Mouse (Mus musculus) left cerebral cortex, postnatal 10 days (tissue): ENCODE measurements around the gene Barx2. TPM values are rescaled to one million over a fixed set of nuclear protein-coding genes. Genes with fewer than 3 reads are reported as not detected.
"Not testable (repeated sequence)": the region's sequence is repeated elsewhere in the genome, so short reads cannot be mapped to it uniquely, and the experiment has no call there.

Experiments used
- DNase-seq, 2 experiments: peaks; one replicate each; pipeline ENCODE4 v3.0.0; 2021 to 2022; ENCODE audit warnings: low spot score in 2 of 2, mixed read lengths in 1 of 2; ENCODE audit errors: extremely low spot score in 1 of 2
- intact Hi-C: fragments of 180-260 bp; cut with DNase I; formaldehyde crosslinking; loops from one replicate; pipeline ENCODE4 v1.15.1; 2025
- total RNA-seq, 2 experiments: library from RNA; stranded (reverse); gene quantifications; 2 replicates each; pipeline ENCODE4 v1.2.3; 2021

Barx2 gene
- total RNA-seq, result 1 to 10 TPM; 7.6 to 9.2 TPM

DNA sequence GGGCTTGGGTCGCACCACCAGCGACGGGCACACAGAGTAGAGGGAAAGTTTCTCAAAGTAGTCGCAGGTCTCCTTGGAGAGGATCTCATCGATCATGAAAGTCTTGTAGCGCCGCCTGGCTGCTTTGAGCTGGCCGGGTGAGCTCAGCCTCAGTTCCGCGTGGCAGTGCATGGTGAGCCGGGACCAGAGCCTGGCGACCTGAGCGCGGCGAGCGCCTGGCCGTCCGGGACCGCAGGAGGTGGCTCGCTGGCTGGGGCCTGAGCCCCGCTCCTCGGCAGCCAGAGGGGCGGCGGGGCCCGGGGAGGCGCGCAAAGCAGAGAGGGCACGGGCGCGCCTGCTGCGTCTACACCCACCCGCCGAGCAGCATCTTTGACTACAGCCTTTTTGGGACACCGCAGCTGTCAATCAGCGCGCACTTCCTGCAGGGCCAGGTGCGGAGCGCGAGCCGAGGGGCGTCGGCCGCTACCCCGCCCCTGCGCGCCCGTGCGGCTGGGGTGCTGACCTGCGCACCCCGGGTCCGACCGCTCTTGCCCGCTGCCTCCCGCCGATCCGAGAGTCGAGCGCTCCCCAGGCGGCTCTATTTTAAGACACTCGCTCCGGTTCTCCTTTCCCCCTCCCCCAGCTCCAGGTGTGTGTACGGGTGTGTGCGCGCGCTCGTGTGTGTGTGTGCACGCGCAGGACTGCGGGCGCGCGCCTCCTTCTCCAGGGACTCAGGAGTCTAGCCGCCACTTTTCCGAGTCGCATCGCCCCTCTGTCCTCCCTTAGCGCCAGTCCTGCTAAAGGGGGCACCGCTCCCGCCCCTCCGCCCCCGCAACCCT is at the start of gene Barx2:
Gene Barx2 (minus strand): TSS at position 542 of the 818 bp plus-strand sequence.
- DNase-seq, result peak; percentile 69 to 75
- intact Hi-C loops, result loop anchor here (5.0 to 10.0 kb wide), 3 partner anchors 51 to 336 kb away; no protein-coding TSS in a partner anchor

DNA sequence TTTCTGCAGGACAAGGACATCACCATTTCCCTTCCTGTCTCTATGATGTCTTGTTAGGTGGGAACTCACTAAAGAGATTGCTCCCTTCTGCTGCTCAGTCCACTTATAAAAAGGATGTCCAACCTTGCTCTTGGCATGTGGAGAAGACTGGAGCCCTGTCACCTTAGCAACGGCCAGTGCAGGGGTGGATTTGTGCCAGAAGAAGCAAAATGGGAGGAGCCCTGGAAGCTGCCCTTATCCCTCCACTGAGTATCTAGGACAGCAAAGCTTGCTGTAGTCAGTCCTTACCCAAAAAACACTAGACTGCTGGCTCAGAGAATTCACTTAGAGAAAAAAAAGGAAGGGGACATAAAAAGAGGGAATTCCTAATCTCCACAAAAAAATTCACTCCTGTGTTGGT is 49.0 kb upstream of the Barx2 start:
- intact Hi-C loops, result no loop called here
- peak in 1 of 2 experiments; percentile 40 for DNase-seq

DNA sequence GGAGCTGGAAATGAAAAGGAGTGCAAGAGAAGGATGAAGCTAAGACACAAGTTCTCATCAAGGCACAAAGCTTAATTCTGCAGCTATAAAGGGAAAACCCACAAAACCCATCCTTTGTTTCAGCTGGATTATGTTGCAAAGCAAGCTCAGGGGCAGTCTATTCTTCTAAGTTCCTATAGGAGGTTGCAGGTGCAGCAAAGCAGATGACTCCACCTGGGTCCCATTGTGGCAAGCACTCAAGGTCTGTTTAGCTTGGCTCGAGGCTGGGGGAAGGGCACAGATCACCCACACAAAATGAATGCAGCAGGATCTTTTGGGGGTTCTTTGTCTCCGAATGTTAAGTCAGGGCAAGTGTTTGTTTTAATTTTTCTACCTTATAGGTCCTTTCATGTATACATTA is 47.2 kb upstream of the Barx2 start:
- intact Hi-C loops, result no loop called here
- no peak for DNase-seq

DNA sequence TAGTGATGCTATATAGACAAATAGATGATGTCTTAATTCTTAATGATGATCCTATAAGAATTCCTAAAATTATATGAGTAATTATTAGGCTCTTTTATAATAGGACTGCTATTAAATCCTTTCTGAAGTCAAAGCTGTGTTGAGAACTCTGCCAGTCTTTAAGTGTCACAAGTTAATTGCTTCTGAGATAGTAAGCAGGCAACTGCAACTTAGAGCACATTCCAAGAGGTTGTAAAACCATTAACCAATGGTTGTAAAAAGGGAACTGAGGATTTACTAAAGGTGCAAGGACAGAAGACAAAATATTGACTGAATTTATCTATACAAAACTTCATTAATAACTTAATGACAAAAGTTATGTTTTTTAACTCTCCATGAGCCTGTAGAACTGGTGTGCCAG is 44.9 kb upstream of the Barx2 start:
- intact Hi-C loops, result no loop called here
- no peak for DNase-seq

DNA sequence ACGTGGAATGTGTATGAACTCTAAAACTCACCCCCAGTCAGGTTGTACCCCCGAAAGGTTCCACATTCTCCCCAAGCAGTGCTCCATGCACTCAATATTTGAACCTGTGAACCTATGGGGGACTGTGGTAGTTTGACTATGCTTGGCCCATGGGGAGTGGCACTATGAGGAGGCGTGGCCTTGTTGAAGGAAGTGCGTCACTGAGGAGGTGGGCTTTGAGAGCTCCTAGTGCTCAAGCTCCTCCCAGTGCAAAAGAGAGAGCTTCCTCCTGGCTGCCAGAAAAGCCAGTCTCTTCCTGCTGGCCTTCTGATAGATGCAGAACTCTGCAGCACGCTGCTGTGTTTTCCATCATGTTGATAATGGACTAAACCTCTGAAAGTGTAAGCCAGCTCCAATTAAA is 37.2 kb upstream of the Barx2 start:
- intact Hi-C loops, result no loop called here
- DNase-seq, result no peak

DNA sequence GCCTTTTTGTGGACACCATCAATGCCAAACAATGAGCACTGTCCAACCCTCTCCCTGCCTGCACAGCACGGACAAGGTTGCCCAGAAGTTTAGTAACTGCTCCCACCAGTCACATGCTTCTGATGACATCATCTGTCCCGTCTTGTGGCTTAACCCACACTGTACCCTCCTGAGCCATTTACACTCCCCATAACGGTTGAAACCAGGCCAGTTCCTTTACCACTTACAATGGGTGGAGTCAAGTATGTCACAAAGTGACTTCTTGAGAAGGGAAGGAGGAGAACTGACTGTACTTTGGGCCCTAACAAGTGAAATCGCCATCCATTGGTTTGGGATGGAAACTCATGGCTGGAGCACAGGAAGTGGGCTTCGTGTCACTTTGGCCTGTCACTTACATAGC is 35.8 kb upstream of the Barx2 start:
- DNase-seq, result no peak
- intact Hi-C loops, result loop anchor here (10.0 kb wide), 3 partner anchors 206 to 1146 kb away; partner anchors contain the start of gene Kcnj5

DNA sequence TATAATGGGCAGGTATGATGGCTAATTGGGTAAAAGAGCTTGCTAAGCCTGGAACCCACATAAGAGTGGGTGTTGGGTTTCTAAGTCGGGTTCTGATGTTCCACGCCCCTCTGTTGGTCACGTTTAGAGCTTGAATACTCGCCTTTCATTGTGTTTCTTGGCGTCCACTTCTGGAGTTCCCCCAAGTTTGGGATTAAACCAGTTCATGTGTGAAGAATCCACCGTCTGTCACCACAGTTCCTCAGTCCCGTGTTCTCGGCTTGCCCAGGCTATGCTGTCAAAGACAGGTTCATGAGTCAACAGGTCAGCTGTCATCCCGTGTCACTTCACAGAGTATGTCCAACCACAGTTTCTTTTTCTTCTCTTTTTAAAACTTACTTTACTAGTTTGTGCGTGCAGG is 33.8 kb upstream of the Barx2 start:
- DNase-seq, result no peak
- intact Hi-C loops, result loop anchor here (10.0 kb wide), 3 partner anchors 208 to 1148 kb away; partner anchors contain the start of gene Kcnj5

DNA sequence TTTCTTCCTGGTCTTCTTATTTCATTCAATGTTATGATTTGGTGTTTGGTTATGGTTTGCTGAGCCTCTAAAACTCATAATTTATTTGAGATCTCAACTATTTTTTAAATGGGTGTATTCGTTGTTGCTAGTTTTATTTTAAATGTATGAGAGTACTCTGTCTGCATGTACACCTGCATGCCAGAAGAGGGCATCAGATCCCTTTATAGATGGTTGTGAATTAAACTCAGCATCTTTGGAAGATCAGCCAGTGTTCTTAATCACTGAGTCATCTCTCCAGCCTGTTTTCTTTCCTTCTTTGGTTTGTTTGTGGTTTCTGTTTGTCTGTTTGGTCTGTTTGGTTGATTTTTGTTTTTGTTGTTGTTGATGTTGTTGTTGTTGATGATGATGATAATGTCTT is 29.1 kb upstream of the Barx2 start:
- intact Hi-C loops, result loop anchor here (10.0 kb wide), 3 partner anchors 212 to 1152 kb away; partner anchors contain the start of gene Kcnj5
- no peak for DNase-seq

DNA sequence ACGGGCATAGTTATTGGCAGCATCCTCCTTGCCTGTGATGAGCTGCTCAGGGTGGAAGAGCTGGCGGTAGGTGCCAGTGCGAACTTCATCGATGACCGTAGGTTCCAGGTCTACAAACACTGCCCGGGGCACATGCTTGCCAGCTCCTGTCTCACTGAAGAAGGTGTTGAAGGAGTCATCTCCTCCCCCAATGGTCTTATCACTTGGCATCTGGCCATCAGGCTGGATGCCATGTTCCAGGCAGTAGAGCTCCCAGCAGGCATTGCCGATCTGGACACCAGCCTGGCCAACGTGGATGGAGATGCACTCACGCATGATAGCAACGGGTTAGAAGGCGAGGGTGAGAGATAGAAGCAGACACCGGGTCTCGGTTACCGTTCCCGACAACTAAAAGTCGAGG is 23.2 kb upstream of the Barx2 start:
- intact Hi-C loops, DNase-seq: not testable (repeated sequence)

DNA sequence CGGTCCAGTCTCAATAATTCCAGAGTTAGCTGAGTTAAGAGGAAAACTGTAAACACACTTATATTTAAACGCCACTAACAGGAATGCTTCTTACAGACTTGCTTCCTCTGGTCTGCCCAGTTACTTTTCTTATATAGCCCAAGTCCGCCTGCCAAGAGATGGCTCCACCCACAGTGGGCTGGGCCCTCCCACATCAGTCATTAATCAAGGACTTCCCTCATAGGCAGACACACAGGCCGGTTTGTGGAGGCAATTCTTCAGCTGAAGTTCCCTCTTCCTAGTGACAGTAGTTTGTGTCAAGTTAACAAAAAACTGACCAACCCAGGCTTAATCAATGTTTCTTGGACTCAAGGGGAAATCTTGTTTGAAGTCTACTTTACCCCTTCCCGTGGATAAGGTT is 18.4 kb upstream of the Barx2 start:
- intact Hi-C loops, result no loop called here
- no peak for DNase-seq

DNA sequence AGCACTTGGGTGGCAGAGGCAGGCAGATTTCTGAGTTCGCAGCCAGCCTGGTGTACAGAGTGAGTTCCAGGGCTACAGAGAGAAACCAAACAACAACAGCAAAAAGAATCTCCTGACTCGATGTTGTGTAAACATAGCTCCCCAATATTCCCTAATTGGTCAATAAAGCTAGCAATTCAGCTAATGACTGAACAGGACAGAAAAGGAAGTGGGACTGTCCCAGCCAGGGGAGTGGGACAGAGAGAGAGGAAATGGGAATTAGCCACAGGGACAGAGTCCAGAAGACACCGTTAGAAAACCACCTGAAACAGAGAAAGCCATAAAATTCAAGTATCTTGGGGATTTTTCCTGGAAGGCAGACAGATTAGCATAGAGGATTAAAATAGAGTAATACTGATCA is 18.0 kb upstream of the Barx2 start:
- intact Hi-C loops, result no loop called here
- no peak for DNase-seq

DNA sequence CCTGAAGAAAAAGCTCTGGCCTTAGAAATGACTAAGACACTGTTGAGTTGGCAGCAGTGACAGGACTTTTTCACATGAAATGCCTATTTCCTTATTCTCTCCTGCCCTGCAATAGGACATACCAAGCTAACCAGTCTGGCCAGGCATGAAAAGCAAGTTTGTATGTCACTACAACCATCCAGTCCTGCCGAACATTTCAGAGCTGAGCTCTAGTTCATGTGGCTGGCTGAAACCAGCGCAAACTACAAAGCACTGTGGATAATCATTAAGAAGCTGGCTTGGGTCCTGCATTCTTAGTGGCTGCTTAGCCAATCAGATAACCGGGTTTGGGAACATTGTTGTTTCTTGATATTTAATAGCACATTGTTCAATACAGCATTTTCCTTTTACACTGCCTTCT is 13.5 kb upstream of the Barx2 start:
- intact Hi-C loops, result loop anchor here (1.0 kb wide), 1 partner anchor 367 kb away; no protein-coding TSS in a partner anchor
- no peak for DNase-seq

DNA sequence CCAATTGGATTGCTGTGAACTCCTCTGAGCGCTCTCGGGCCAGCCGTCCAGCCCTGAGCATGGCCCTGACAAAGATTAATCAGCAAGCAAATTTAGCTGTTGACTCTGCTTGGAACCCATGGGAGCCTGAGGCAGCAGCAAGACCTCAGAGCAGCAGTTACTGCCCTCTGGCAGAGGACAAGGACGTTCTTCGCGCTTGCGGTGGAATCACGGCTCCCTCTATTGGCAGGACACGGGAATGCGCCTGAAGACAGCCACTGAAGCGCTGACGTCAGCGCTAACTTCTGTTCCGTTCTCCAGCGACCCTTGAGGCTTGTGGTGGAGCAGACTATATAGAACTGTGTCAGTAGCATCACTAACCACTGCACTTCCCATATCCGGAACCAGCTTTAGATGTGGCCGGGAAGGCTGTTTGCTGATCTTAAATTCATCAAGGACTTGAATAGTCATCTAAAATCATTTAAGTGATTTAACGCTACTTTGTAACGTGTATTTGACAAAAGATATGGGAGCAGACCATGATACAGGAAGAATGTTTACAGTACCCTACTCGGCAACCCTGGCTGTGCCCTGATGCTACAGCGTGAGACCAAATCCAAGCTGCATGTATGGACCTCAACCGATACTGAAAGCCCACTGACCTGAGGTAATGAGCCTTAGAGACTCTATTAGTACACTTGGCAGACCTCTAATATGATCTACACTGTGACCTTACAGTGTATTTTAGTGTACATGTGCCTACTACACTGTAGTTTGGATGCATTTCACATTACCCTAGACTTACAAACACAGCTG is 12.8 kb upstream of the Barx2 start:
- DNase-seq, result peak; percentile 79 to 81
- intact Hi-C loops, result loop anchor here (1.0 kb wide), 1 partner anchor 367 kb away; no protein-coding TSS in a partner anchor

DNA sequence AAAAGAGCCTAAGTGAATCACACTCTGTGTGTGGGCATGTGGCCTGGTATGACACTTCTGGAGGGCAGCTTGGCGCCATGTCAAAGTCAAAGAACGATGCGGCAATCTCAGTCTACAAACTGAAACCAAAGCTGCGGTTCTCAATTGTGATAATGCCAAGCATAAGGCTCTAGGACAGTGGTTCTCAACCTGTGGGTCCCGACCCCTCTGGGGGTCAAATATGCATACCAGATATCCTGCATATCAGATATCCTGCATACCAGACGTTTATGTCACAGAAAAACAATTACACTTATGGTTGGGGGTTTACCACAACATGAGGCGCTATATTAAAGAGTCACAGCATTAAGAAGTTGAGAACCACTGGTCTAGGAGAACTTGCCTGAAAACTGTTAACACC is 10.3 kb upstream of the Barx2 start:
- intact Hi-C loops, result no loop called here
- DNase-seq, result no peak

DNA sequence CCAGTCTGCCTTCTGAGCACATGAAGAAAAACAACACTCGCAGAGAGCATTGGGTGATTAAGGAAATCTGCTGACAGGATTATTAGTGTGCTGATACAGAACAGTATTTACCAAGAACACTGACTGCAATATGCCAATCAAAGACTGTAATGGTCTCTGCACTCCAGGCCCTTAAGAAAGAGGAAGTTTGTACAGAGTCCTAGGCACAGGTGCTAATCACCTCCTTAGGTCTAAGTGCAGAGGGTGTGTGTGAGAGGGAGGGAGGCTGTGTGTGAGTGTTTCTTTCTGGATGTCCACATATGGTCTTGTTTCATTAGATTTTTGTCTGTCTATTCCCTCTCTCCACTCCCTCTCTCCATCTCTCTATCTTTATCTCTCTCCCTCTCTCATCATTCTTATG is 6.5 kb upstream of the Barx2 start:
- intact Hi-C loops, result loop anchor here (10.0 kb wide), 1 partner anchor 155 kb away; no protein-coding TSS in a partner anchor
- DNase-seq, result no peak

DNA sequence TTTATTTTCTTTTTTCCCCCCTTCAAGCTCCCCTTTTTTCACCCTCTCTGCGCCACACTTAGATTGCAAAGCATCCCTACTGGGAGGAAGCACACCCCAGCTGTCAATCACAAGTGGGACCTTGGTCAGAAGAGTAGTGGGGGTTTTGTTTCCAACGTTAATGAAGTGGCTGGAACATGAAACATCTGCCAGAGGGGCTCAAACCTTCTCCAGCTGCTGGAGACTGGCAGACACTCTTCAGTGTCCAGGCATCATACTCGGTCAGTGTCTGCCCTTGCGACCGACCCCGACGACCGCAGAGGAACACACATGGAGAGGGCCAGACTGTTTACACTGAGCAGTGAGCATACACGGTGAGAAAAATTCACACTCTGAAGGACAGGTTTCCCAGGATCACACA is 3.2 kb upstream of the Barx2 start:
- DNase-seq, result no peak
- intact Hi-C loops, result loop anchor here (10.0 kb wide), 1 partner anchor 152 kb away; no protein-coding TSS in a partner anchor

DNA sequence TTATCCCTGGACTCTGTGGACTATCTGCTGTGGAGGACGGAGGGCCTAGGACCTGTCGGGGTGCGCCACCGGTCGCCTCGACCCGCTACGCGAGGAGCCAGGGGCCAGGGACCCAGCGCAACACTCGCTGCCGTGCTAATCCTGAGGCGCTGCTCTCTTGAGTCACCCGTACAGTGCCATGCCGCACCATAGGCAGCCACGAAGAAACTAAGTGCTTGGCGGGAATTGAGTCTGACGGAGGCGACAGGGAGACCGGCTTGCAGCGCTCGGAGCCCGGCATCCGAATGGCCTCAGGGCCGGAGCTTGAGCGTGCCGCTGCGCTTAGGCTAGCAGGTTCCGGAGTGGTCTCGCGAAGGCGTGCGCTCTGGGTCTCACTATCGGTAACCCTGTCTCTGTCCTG is 1.6 kb upstream of the Barx2 start:
- intact Hi-C loops, result loop anchor here (5.0 to 10.0 kb wide), 3 partner anchors 53 to 338 kb away; no protein-coding TSS in a partner anchor
- DNase-seq, result no peak

DNA sequence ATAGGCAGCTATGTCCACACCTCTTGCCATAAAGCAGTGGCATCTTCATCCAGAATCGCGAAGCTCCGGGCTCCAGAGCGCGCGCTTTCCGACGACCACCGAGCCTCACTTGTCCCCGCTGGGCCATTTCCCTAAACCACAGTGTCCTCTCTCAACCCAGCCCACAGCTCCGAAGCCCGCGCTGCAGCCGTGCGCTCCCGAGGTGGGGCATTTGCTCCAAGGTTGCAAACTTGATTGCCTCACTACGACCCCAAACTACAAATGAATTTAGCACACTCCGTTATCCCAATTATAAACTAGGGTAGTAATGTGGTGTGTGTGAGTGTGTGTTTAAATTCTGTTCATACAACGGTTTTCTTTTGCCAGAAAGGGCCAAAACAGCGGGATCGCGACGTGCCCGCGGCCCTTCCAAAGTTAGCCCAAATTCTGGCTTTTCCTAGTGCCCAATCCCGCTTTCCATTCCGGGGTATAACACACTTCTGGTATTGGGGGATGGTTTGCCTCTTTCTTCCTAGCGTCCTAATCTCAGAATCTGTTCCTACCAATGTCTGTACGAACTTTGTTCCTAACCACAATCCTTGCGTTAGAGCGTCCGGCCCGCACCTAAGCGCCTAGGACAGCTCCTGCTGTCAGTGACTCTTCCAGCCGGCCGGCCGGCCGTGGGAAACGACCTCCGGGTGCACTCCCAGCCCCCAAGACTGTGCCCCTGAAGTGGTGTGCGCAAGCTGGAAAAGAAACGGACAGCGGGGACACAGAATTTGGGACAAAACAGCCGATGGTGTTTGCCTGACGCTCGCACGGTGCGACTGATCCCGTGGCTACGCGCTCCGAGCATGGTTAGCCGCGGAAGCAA is 703 bp upstream of the Barx2 start:
- no peak for DNase-seq
- intact Hi-C loops, result loop anchor here (5.0 to 10.0 kb wide), 3 partner anchors 52 to 337 kb away; no protein-coding TSS in a partner anchor

DNA sequence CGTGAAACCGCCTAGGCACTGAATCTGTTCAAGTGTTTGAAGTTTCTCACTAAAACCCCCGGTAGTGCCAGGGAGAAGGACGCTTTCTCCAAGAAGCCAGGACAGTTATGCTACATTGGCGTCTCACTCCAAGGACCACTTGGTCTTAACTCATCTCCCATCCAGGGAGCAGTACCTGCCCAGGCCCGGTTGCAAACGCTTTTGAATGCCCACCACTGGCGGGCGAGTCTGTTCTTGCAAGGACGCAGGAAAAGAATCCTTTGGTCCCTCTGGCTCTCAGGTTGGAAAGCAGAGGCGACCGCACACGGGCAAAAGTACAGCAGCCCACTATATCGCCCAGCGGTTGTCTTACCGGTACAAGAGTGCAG is 725 bp downstream of the Barx2 start:
- intact Hi-C loops, result loop anchor here (5.0 to 10.0 kb wide), 3 partner anchors 50 to 335 kb away; no protein-coding TSS in a partner anchor
- DNase-seq, result no peak
